Mouse (Mus musculus) heart, postnatal 0 days (tissue): ENCODE results near the gene Lrch1. TPM values are rescaled to one million over a fixed set of nuclear protein-coding genes. Genes with fewer than 3 reads are reported as not detected.

Source experiments
- ATAC-seq: fragments of 200-750 bp; cut with Nextera tagmentation; 2 replicates; pipeline ENCODE4 v1.8.0; 2017; ENCODE audit warnings: low read depth, moderate number of reproducible peaks, moderate library complexity; ENCODE audit not compliant: insufficient read depth
- DNase-seq: peaks from one replicate; pipeline ENCODE4 v3.0.0-alpha.2; 2016; ENCODE audit warnings: low spot score
- H3K27ac ChIP-seq: fragments of 300-500 bp; sonication (generic); 2 replicates; pipeline ENCODE4 v1.5.1; 2014; ENCODE audit warnings: low read depth, mild to moderate bottlenecking
- H3K27me3 ChIP-seq: fragments of 300-500 bp; sonication (generic); 2 replicates; pipeline ENCODE4 v1.6.1; 2014; ENCODE audit warnings: low read length, mixed read lengths; ENCODE audit not compliant: control insufficient read depth, insufficient read depth
- H3K36me3 ChIP-seq: fragments of 300-500 bp; sonication (generic); replicated peaks from 2 replicates; pipeline ENCODE4 v1.6.1; 2014; ENCODE audit warnings: low read length, mixed read lengths; ENCODE audit not compliant: control insufficient read depth, insufficient read depth
- H3K4me1 ChIP-seq: fragments of 300-500 bp; sonication (generic); 2 replicates; pipeline ENCODE4 v1.6.1; 2014; ENCODE audit warnings: antibody characterized with exemption; ENCODE audit not compliant: control insufficient read depth, insufficient read depth
- H3K4me2 ChIP-seq: fragments of 300-500 bp; sonication (generic); 2 replicates; pipeline ENCODE4 v1.6.1; 2014; ENCODE audit warnings: low read depth, mild to moderate bottlenecking, low read length, moderate library complexity
- H3K4me3 ChIP-seq: fragments of 300-500 bp; sonication (generic); 2 replicates; pipeline ENCODE4 v1.5.1; 2014; ENCODE audit warnings: low read depth, low read length
- H3K9ac ChIP-seq: fragments of 300-500 bp; sonication (generic); replicated peaks from 2 replicates; pipeline ENCODE4 v1.6.1; 2014; ENCODE audit warnings: low read depth, low read length, mixed read lengths
- H3K9me3 ChIP-seq: fragments of 300-500 bp; sonication (generic); replicated peaks from 2 replicates; pipeline ENCODE4 v1.6.1; 2016; ENCODE audit warnings: low read length; ENCODE audit not compliant: control insufficient read depth
- CTCF ChIP-seq: IDR thresholded peaks from 2 replicates; pipeline ENCODE4 v1.5.1; 2016; ENCODE audit warnings: antibody characterized with exemption, control low read depth, low read depth
- EP300 ChIP-seq: IDR thresholded peaks from 2 replicates; pipeline ENCODE4 v1.6.1; 2016; ENCODE audit warnings: antibody characterized with exemption, low read depth
- WGBS: fragments of 180-500 bp; shearing (Covaris S2); extraction: QIAGEN DNeasy Blood & Tissue Kit; methylation state at CpG from one replicate; pipeline ENCODE4 v1.1.7; 2014; 5-methylcytosine and 5-hydroxymethylcytosine counted together
- polyA plus RNA-seq: library from polyadenylated mRNA; unstranded; fragments of >200 nt; fragmentation: Nextera tagmentation; extraction: Ambion mirVana; gene quantifications from 2 replicates; pipeline ENCODE4 v1.2.1, GENCODE M21; 2015
- total RNA-seq: library from RNA; depleted of rRNA; stranded (reverse); fragments of >200 nt; gene quantifications from 2 replicates; pipeline ENCODE4 v1.2.3, GENCODE M21; 2014; ENCODE audit warnings: low replicate concordance

Gene Lrch1
- total and polyA plus RNA-seq, 2 experiments from 2014 or later = 8.4 to 14.2 TPM

DNA sequence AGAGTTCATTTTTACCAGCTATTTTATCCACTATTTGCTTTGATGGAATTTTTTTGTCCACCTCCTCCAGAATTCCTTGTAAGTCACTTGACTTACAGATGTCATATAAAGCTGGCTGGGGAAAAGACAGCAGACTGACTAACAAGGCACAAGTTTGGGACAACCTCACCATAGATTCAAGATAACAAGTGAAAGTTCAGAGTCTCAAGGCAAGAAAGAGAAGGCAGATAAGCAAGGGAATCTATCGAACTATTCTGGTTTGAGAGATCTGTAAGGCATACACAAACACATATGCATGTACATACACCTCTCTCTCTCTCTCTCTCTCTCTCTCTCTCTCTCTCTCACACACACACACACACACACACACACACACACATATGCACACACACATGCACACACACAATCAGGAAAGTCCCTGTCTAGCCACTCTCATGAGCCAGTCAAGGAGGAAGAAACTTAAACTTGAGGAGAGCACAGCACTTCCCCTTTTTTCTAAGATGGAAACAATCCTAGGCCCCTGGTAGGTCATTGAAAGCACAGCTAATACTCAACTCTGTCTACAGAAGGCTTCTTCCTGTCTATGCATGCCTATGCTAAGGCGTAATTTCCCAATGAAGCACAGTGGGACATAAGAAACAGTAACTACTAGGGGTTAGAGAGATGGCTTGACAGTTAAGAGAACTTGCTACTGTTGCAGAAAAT is 11.0 kb downstream of the Lrch1 start:
- DNase-seq (no peak), ATAC-seq (no peak)
- H3K27me3 ChIP-seq = no peaks in the 10 kb centered on the region
- no peak overlapping the region for H3K9ac ChIP-seq
- no peak overlapping the region for H3K27ac ChIP-seq
- no peak for TF ChIP-seq CTCF
- TF ChIP-seq EP300 = no peak
- no peak overlapping the region for H3K4me2 ChIP-seq
- WGBS = 70% methylated on average over 2 of the region's 2 CpGs
- H3K4me3 ChIP-seq = no peak overlapping the region
- no peaks in the 10 kb centered on the region for H3K9me3 ChIP-seq
- H3K4me1 ChIP-seq = peaks cover 10% of the 10 kb centered on the region; the same call in 1 of the 2 replicates
- no peaks in the 10 kb centered on the region for H3K36me3 ChIP-seq

DNA sequence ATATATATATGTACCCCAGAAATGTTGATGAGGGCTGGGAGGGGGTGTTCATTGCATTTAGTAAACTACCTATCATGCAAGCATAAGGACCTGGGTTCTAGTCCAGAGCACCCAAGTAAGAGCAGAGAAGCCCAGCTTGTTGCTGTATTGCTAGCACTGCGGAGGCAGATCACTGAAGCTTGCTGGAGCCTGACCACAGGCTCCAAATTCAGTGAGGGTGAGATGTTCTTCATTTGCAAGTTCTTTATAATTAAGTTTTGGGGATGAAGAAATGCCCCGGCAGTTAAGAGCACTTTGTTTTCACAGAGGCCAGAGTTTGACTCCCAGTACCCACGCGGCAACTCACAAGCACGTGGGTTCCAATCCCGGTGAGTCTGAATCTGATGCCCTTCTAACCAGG is 12.6 kb downstream of the Lrch1 start:
- H3K27me3 ChIP-seq = no peaks in the 10 kb centered on the region
- H3K4me3 ChIP-seq = no peak overlapping the region
- H3K9ac ChIP-seq = no peak overlapping the region
- H3K9me3 ChIP-seq = no peaks in the 10 kb centered on the region
- H3K36me3 ChIP-seq = no peaks in the 10 kb centered on the region
- H3K4me1 ChIP-seq = peaks cover 10% of the 10 kb centered on the region; the same call in 1 of the 2 replicates
- DNase-seq (no peak), ATAC-seq (no peak)
- no peak for TF ChIP-seq EP300
- TF ChIP-seq CTCF = no peak
- WGBS = 94% methylated on average over 6 of the region's 6 CpGs
- H3K27ac ChIP-seq = no peak overlapping the region
- H3K4me2 ChIP-seq = no peak overlapping the region

DNA sequence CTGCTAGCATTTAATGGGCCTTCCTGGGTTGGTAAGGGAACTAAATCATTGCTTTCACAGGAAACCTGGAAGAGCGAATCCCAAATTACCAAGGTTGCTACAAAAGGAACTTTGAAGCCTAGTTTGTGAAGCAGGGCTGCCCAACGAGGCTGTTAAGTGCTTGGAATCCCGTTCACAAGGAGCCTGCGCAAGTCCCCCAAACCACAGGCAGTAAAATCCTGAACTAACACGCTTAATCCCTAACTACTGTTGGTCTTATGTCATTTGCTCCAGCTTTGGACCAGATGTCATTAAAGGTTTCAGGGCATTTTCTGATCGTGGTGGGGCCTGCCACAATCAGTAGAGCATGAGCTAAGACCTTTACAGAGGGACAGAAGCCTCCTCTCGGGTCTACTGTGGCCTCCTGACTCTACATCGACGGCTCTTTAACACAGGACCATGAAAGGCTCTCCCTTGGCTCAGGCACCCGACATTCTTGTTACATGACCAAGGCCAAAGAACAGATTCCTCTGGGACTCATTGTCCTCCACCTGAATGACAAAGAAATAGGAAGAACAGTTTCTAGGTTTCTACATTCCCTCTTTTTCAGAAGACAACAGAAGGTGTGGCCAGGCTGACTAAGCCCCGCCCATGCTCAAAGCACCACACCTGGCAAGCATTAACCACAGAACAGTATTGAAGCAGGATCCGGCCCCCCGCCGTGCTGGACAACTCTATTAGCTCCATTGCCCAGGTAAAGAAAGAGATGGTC is 13.5 kb downstream of the Lrch1 start:
- Histone ChIP-seq H3K9me3 (no peaks in the 10 kb centered on the region), H3K27me3 (no peaks in the 10 kb centered on the region), H3K9ac (no peak overlapping the region; the same call in 1 of the 2 replicates), H3K27ac (peak overlapping the region; percentile 85), H3K4me1 (peaks cover 6% of the 10 kb centered on the region; the same call in 1 of the 2 replicates), H3K4me3 (no peak overlapping the region), H3K36me3 (no peaks in the 10 kb centered on the region), H3K4me2 (no peak overlapping the region)
- 64% methylated on average over 14 of the region's 14 CpGs for WGBS
- peak; percentile 85 for ATAC-seq
- TF ChIP-seq CTCF (no peak), EP300 (no peak)
- DNase-seq = peak; percentile 67

DNA sequence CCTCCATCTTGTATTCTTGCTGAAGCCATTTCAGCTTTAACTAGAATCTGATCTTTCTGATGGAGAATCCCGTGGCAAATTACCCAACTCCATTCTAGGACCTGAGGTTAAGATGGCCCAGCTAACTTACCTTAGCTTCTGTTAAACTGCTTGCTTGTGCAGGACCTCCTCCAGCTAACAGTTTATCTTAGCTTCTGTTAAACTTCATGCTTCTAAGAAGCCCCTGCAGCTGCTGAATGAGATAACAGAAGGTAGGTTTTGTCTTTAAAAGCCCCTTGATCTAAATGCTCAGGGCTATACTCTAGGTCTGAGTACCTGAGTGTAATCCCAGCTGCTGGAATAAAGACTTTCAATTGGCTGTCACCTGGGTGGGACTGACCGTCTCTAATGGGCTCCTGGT is 17.9 kb downstream of the Lrch1 start:
- no peak for TF ChIP-seq EP300
- TF ChIP-seq CTCF = no peak
- H3K4me2 ChIP-seq = no peak overlapping the region
- H3K9ac ChIP-seq = no peak overlapping the region
- ATAC-seq (no peak), DNase-seq (no peak)
- no peak overlapping the region for H3K4me3 ChIP-seq
- peaks cover 22% of the 10 kb centered on the region for H3K4me1 ChIP-seq
- 77% methylated on average over 2 of the region's 2 CpGs for WGBS
- H3K27me3 ChIP-seq = no peaks in the 10 kb centered on the region
- H3K9me3 ChIP-seq = no peaks in the 10 kb centered on the region
- no peaks in the 10 kb centered on the region for H3K36me3 ChIP-seq
- no peak overlapping the region for H3K27ac ChIP-seq

DNA sequence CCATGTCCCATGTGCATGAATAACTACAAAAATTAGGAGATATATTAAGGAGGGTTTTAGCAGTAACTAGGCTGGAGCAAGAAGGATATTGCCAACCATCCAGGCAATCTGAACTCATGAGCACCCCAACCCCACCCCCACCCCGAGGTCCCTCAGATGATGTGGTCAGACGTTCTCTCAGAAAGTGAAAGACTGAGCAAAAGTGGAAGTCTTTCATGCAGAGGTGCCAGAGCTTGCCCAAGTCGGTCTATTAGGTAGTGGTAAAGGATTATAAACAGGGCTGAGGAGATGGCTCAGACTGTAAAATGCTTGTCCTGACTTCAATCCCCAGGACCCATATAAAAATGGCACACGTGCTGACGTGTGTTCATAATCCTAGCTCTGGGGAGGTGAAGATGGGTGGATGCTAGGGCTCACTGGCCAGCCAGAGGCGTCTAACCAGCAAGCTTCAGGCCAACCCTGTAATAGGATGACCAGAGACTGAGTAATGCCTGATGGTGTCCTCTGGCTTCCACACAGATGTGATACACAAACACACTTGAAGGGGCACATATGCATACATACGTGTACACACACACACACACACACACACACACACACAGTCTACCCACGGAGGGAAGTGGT is 18.8 kb downstream of the Lrch1 start:
- WGBS = 86% methylated on average over 8 of the region's 8 CpGs
- Histone ChIP-seq H3K27me3 (no peaks in the 10 kb centered on the region), H3K4me3 (no peak overlapping the region), H3K27ac (no peak overlapping the region), H3K9me3 (no peaks in the 10 kb centered on the region), H3K9ac (no peak overlapping the region), H3K4me1 (peaks cover 22% of the 10 kb centered on the region), H3K4me2 (no peak overlapping the region), H3K36me3 (no peaks in the 10 kb centered on the region)
- TF ChIP-seq CTCF (no peak), EP300 (no peak)
- no peak for DNase-seq
- ATAC-seq = no peak
